Mouse (Mus musculus): Measurements from ENCODE around the gene Nr5a2. TPM values are rescaled to one million over a fixed set of nuclear protein-coding genes. Genes with fewer than 3 reads are reported as not detected.

Nr5a2 gene
- 0.10 and 0.17 TPM in 2 replicates for polyA plus RNA-seq (2012; rRNA removed)

DNA sequence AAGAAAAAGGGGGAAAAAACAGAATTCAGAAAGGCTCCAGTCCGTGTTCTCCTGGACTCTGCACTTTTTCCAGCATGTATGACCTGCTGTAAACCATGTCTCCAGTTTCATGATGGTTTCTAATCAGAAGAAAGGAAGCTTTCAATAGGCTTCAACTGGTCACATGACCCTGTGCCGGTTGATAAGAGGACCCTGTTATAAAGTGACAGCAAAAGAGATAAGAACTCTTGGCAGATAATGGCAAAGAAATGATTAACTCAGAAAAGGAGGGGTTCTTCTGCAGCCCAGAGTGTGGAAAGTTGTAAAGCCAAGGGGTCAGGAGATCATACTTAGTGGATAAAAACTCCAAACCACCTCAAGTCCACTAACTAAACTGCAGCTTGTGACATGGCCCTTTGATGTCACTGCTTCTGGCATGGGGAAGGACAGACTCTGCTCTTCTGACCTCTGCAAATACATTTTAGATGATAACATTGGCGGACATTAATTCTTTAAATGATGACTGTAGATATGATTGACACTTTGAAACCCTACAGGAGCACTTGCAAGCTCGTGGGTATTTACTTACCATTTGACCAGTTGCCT lies at the start of gene Nr5a2:
TSS of gene Nr5a2 (minus strand) at position 21 of the 585 bp plus-strand sequence.
- Histone ChIP-seq H3K27ac (ENCODE audit: insufficient read depth, low read length) (no peak within 1 kb of the TSS), H3K27me3 (ENCODE audit: control insufficient read depth, insufficient read depth, low read length) (no peaks in the 10 kb centered on the region), H3K4me1 (ENCODE audit: control insufficient read depth, insufficient read depth, low read length) (no peaks in the 10 kb centered on the region), H3K4me3 (replicated peaks; ENCODE audit: insufficient read depth, low read depth, low read length) (no peak within 1 kb of the TSS)
- WGBS: 75% methylated on average over 4 of the region's 4 CpGs
- TF ChIP-seq CTCF (IDR thresholded peaks at IDR 0.05; ENCODE audit: borderline replicate concordance, insufficient read depth, low read depth, low read length): no peak
- no peak for TF ChIP-seq POLR2A (IDR thresholded peaks at IDR 0.05; ENCODE audit: borderline replicate concordance, insufficient read depth, low read length)
- DNase-seq: no peak

GRCm38 (mm10) chr1:137008726-137009239 lies 48.5 kb upstream of the Nr5a2 start:
- Histone ChIP-seq H3K27ac (ENCODE audit: insufficient read depth, low read length) (no peak overlapping the region), H3K27me3 (ENCODE audit: control insufficient read depth, insufficient read depth, low read length) (no peaks in the 10 kb centered on the region), H3K4me3 (replicated peaks; ENCODE audit: insufficient read depth, low read depth, low read length) (no peak overlapping the region), H3K4me1 (ENCODE audit: control insufficient read depth, insufficient read depth, low read length) (no peaks in the 10 kb centered on the region)
- DNase-seq: no peak
- WGBS: 78% methylated on average over 6 of the region's 6 CpGs
- TF ChIP-seq CTCF (IDR thresholded peaks at IDR 0.05; ENCODE audit: borderline replicate concordance, insufficient read depth, low read depth, low read length) (no peak), POLR2A (IDR thresholded peaks at IDR 0.05; ENCODE audit: borderline replicate concordance, insufficient read depth, low read length) (no peak)

GRCm38 (mm10) chr1:137003816-137004215 lies 43.6 kb upstream of the Nr5a2 start:
- Histone ChIP-seq H3K27me3 (ENCODE audit: control insufficient read depth, insufficient read depth, low read length) (no peaks in the 10 kb centered on the region; the same call in 1 of the 2 replicates), H3K4me3 (replicated peaks; ENCODE audit: insufficient read depth, low read depth, low read length) (no peak overlapping the region), H3K27ac (ENCODE audit: insufficient read depth, low read length) (no peak overlapping the region), H3K4me1 (ENCODE audit: control insufficient read depth, insufficient read depth, low read length) (no peaks in the 10 kb centered on the region)
- no peak for DNase-seq
- 94% methylated on average over 1 of the region's 1 CpGs for WGBS
- TF ChIP-seq POLR2A (IDR thresholded peaks at IDR 0.05; ENCODE audit: borderline replicate concordance, insufficient read depth, low read length): no peak
- no peak for TF ChIP-seq CTCF (IDR thresholded peaks at IDR 0.05; ENCODE audit: borderline replicate concordance, insufficient read depth, low read depth, low read length)

GRCm38 (mm10) chr1:137003144-137003543 lies 42.9 kb upstream of the Nr5a2 start:
- no peak for TF ChIP-seq POLR2A (IDR thresholded peaks at IDR 0.05; ENCODE audit: borderline replicate concordance, insufficient read depth, low read length)
- no peak for TF ChIP-seq CTCF (IDR thresholded peaks at IDR 0.05; ENCODE audit: borderline replicate concordance, insufficient read depth, low read depth, low read length)
- Histone ChIP-seq H3K4me1 (ENCODE audit: control insufficient read depth, insufficient read depth, low read length) (no peaks in the 10 kb centered on the region), H3K27ac (ENCODE audit: insufficient read depth, low read length) (no peak overlapping the region), H3K4me3 (replicated peaks; ENCODE audit: insufficient read depth, low read depth, low read length) (no peak overlapping the region), H3K27me3 (ENCODE audit: control insufficient read depth, insufficient read depth, low read length) (no peaks in the 10 kb centered on the region; the same call in 1 of the 2 replicates)
- WGBS: 97% methylated on average over 1 of the region's 1 CpGs
- no peak for DNase-seq

- TF ChIP-seq CTCF (IDR thresholded peaks at IDR 0.05; ENCODE audit: borderline replicate concordance, insufficient read depth, low read depth, low read length) (no peak), POLR2A (IDR thresholded peaks at IDR 0.05; ENCODE audit: borderline replicate concordance, insufficient read depth, low read length) (no peak)
- Histone ChIP-seq H3K27ac (ENCODE audit: insufficient read depth, low read length) (no peak overlapping the region), H3K4me1 (ENCODE audit: control insufficient read depth, insufficient read depth, low read length) (no peaks in the 10 kb centered on the region), H3K27me3 (ENCODE audit: control insufficient read depth, insufficient read depth, low read length) (no peaks in the 10 kb centered on the region), H3K4me3 (replicated peaks; ENCODE audit: insufficient read depth, low read depth, low read length) (no peak overlapping the region)
- no peak for DNase-seq
- 75% methylated on average over 8 of the region's 8 CpGs for WGBS
These were observed 31.6 kb upstream of the Nr5a2 start for GRCm38 (mm10) chr1:136991762-136992352.

DNA sequence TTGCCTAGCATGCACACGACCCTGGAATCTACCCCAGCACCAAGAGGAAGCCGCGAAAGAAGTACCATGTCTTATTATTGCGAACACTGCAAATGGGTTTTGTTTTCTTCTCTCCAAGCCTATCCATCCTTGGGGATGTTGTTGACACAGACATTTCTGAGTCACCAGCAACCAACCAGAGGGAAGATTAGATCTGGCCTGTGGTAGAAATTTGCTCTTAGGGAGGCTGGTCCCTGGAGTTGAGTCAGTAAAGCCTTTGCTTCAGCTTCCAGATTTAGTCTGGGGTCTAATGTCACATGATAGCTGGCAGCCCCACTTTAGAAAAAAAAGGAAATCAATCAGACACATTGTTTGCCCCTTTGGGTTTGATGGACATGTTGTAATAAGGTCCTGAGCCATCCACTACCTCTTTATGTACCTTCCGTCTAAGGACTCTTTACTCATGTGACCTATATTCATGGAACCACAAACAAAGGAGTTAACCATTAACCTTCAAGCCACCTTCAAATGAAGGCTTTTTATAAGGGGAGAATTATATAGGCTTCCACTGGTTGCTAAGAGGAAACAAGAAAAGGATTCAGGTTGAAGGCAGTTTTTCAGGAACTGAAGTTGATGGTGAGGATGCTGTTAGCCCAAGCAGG lies 20.1 kb upstream of the Nr5a2 start:
- Histone ChIP-seq H3K4me3 (replicated peaks; ENCODE audit: insufficient read depth, low read depth, low read length) (no peak overlapping the region), H3K27me3 (ENCODE audit: control insufficient read depth, insufficient read depth, low read length) (no peaks in the 10 kb centered on the region), H3K4me1 (ENCODE audit: control insufficient read depth, insufficient read depth, low read length) (no peaks in the 10 kb centered on the region), H3K27ac (ENCODE audit: insufficient read depth, low read length) (no peak overlapping the region)
- TF ChIP-seq POLR2A (IDR thresholded peaks at IDR 0.05; ENCODE audit: borderline replicate concordance, insufficient read depth, low read length): no peak
- TF ChIP-seq CTCF (IDR thresholded peaks at IDR 0.05; ENCODE audit: borderline replicate concordance, insufficient read depth, low read depth, low read length): no peak
- WGBS: 91% methylated on average over 5 of the region's 5 CpGs
- DNase-seq: no peak

GRCm38 (mm10) chr1:136977867-136978266 lies 17.6 kb upstream of the Nr5a2 start:
- no peak overlapping the region for H3K27ac ChIP-seq (ENCODE audit: insufficient read depth, low read length)
- 78% methylated on average over 3 of the region's 3 CpGs for WGBS
- DNase-seq: no peak

More at GRCm38 (mm10) chr1:136977867-136978266, 17.6 kb upstream of the Nr5a2 start:
- Histone ChIP-seq H3K4me3 (replicated peaks; ENCODE audit: insufficient read depth, low read depth, low read length) (no peak overlapping the region), H3K4me1 (ENCODE audit: control insufficient read depth, insufficient read depth, low read length) (no peaks in the 10 kb centered on the region), H3K27me3 (ENCODE audit: control insufficient read depth, insufficient read depth, low read length) (no peaks in the 10 kb centered on the region)
- TF ChIP-seq CTCF (IDR thresholded peaks at IDR 0.05; ENCODE audit: borderline replicate concordance, insufficient read depth, low read depth, low read length) (no peak), POLR2A (IDR thresholded peaks at IDR 0.05; ENCODE audit: borderline replicate concordance, insufficient read depth, low read length) (no peak)

Data from cerebellum, adult 2 months (tissue).